Mouse (Mus musculus): ENCODE results near the gene Cyp4f39.
"Not testable (repeated sequence)": the region's sequence is repeated elsewhere in the genome, so short reads cannot be mapped to it uniquely, and the experiment has no call there.

The Cyp4f39 gene

GRCm38 (mm10) chr17:32528408-32529337 lies 76.2 kb downstream of the Cyp4f39 start:
- peak; percentile 42 for DNase-seq (ENCODE audit: low spot score)

DNA sequence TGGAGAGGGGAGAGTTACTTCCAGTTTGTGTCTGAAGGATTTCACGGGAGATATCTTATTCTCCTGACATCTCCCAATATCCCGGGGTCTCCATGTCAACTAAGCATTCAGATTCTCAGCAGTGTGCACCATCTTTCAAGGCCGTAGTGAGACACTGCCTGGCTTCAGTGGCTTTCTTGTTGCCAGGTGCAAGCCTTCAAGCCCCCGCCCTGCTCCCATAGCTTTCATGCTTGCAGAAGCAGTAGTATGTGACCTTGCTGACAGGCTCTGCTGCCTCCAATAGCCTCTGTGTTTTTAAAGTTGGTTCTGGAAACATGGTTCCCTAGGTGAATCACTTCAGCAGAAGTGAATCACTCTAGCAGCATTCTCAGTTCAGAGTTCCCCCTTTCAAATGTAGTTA lies 79.8 kb downstream of the Cyp4f39 start:
- not testable (repeated sequence) for DNase-seq (ENCODE audit: low spot score)

- no peak for DNase-seq (ENCODE audit: low spot score)
Observed at GRCm38 (mm10) chr17:32534068-32534467, 81.5 kb downstream of the Cyp4f39 start.

DNA sequence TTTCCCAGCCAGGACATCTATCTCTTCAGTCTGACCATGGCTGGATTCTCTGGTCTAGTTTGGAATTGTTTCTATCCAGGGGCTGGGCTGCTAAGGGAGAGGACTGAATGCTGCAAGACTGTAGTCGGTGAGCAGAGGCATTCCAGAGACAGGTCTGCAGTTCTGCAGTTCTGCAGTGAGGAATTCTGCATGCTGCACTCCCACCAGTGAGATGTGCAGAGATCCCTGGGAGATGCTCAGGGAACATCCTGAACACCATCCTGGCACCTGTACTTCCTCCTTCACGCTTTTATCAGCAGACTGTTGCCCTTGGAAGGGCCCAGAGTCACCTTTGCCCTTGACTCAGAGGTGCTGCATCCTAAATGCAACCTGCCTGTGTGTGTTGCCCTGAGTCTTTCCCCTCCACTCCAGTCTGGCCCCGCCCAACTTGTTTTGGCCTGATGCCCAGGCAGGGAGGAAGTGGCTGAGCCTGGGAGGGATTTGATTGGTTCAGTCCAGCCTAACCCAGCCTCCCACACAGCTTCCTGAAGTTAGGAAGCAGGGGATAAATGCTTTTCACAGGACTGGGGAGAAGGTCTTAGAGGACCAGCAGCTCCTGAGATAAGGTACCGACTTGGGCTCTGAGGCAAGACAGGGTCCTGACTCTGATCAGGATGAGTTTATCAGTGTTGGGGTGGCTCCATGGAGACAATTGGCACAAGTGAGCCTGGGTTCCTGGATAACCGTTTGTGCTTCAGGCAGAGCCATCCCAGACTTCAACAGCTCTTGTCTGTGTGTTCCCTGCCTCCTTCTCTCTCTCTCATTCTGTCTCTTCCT lies 83.7 kb downstream of the Cyp4f39 start, which contains the start of gene Cyp4f16:
Gene Cyp4f16 (plus strand): TSS at position 508 of the 816 bp plus-strand sequence.
- peak; percentile 65 for DNase-seq (ENCODE audit: low spot score)

DNA sequence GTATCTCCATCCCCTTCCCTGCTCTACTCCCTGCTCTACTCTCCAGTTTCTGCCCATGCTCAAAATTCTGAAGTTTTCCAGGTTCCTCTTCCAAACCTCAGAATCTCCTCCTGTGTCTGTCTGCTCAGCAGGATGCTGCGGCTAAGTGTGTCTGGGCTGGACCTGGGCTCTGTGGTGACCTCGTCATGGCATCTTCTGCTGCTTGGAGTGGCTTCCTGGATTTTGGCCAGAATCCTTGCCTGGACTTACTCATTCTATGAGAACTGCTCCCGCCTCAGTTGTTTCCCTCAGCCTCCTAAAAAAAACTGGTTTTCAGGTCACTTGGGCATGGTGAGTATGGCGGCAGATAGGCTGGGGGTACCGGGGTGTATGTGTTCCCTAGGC lies 84.3 kb downstream of the Cyp4f39 start:
- no peak for DNase-seq (ENCODE audit: low spot score)
